Mouse (Mus musculus) midbrain, embryonic 15.5 days (tissue): ENCODE measurements around the gene Mtx1. TPM values are rescaled to one million over a fixed set of nuclear protein-coding genes. Genes with fewer than 3 reads are reported as not detected.

Experiments
- ATAC-seq: fragments of 200-750 bp; cut with Nextera tagmentation; replicated peaks from 2 replicates; pipeline ENCODE4 v1.8.0; 2017; ENCODE audit warnings: moderate TSS enrichment
- H3K27ac ChIP-seq: fragments of 300-500 bp; sonication (generic); 2 replicates; pipeline ENCODE4 v1.5.1; 2015; ENCODE audit warnings: mild to moderate bottlenecking, inconsistent platforms
- H3K27me3 ChIP-seq: fragments of 300-500 bp; sonication (generic); replicated peaks from 2 replicates; pipeline ENCODE4 v1.6.1; 2015; ENCODE audit warnings: inconsistent platforms
- H3K36me3 ChIP-seq: fragments of 300-500 bp; sonication (generic); replicated peaks from 2 replicates; pipeline ENCODE4 v1.6.1; 2015; ENCODE audit warnings: inconsistent platforms
- H3K4me1 ChIP-seq: fragments of 300-500 bp; sonication (generic); 2 replicates; pipeline ENCODE4 v1.6.1; 2015; ENCODE audit warnings: inconsistent platforms
- H3K4me2 ChIP-seq: fragments of 300-500 bp; sonication (generic); 2 replicates; pipeline ENCODE4 v1.6.1; 2015; ENCODE audit warnings: inconsistent platforms, mild to moderate bottlenecking, moderate library complexity
- H3K4me3 ChIP-seq: fragments of 300-500 bp; sonication (generic); 2 replicates; pipeline ENCODE4 v1.5.1; 2015; ENCODE audit warnings: mild to moderate bottlenecking, inconsistent platforms
- H3K9ac ChIP-seq: fragments of 300-500 bp; sonication (generic); 2 replicates; pipeline ENCODE4 v1.6.1; 2015; ENCODE audit warnings: mild to moderate bottlenecking, inconsistent platforms
- H3K9me3 ChIP-seq: fragments of 300-500 bp; sonication (generic); 2 replicates; pipeline ENCODE4 v1.6.1; 2016; ENCODE audit warnings: inconsistent platforms
- WGBS: fragments of 180-500 bp; shearing (Covaris S2); methylation state at CpG from one replicate; pipeline ENCODE4 v1.1.7; 2015; ENCODE audit warnings: mixed read lengths; 5-methylcytosine and 5-hydroxymethylcytosine counted together
- polyA plus RNA-seq: library from polyadenylated mRNA; unstranded; fragments of >200 nt; fragmentation: Nextera tagmentation; extraction: Ambion mirVana; gene quantifications from 2 replicates; pipeline ENCODE4 v1.2.1, GENCODE M21; 2015

Gene Mtx1
- polyA plus RNA-seq, 1 experiment from 2014 or later, result 159 TPM

GRCm38 (mm10) chr3:89188478-89188875 lies 38.4 kb downstream of the Mtx1 start:
- H3K9me3 ChIP-seq, result no peaks in the 10 kb centered on the region

DNA sequence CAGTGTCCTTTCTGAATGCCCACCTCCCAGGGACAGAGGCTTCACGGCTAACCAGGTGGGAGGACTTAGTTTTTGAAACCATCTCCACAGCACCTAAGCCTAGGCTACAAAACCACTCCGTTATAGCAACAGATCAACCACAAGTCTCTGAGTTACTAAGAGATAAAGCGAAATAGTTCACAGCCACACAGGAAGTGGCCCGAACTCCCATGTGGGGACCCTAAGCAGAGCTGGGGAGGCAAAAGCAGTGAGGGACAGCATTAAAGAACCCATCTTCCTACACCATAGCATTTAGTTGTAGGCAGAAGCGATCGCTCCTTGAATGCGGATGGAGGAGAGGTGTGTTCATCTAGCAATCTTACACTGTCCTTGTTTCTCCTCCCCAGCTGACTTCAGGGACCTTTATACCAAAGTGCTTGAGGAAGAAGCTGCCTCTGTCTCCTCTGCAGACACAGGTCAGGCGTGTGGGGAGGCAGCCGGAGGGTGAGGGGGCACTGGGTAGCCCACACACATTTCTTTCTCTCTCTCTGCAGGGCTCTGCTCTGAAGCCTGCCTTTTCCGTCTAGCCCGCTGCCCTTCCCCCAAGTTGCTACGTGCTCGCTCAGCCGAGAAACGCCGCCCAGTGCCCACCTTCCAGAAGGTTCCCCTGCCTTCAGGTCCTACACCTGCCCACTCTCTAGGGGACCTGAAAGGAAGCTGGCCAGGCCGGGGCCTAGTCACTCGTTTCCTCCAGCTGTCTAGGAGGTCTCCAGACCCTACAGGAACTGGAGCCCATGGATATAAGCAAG lies 39.0 kb downstream of the Mtx1 start:
- no peak for ATAC-seq
- Histone ChIP-seq H3K4me3 (no peak overlapping the region), H3K27me3 (no peaks in the 10 kb centered on the region), H3K4me1 (peaks cover 23% of the 10 kb centered on the region), H3K9ac (no peak overlapping the region), H3K9me3 (no peaks in the 10 kb centered on the region), H3K36me3 (peaks cover 3% of the 10 kb centered on the region; the same call in 1 of the 2 replicates), H3K27ac (no peak overlapping the region), H3K4me2 (no peak overlapping the region)
- WGBS, result 66% methylated on average over 18 of the region's 18 CpGs

More at GRCm38 (mm10) chr3:89188478-89188875, 38.4 kb downstream of the Mtx1 start:
- Histone ChIP-seq H3K4me1 (peaks cover 21% of the 10 kb centered on the region), H3K36me3 (peaks cover 3% of the 10 kb centered on the region; the same call in 1 of the 2 replicates), H3K4me2 (no peak overlapping the region), H3K9ac (no peak overlapping the region), H3K27me3 (no peaks in the 10 kb centered on the region), H3K4me3 (no peak overlapping the region), H3K27ac (no peak overlapping the region)
- no peak for ATAC-seq
- WGBS, result 71% methylated on average over 12 of the region's 12 CpGs

GRCm38 (mm10) chr3:89187197-89187596 lies 39.7 kb downstream of the Mtx1 start:
- no peak overlapping the region for H3K4me2 ChIP-seq
- peaks cover 3% of the 10 kb centered on the region; the same call in 1 of the 2 replicates for H3K36me3 ChIP-seq
- H3K27me3 ChIP-seq, result no peaks in the 10 kb centered on the region
- H3K9ac ChIP-seq, result no peak overlapping the region
- H3K9me3 ChIP-seq, result no peaks in the 10 kb centered on the region
- no peak overlapping the region for H3K27ac ChIP-seq
- no peak for ATAC-seq
- H3K4me1 ChIP-seq, result peaks cover 25% of the 10 kb centered on the region
- 29% methylated on average over 23 of the region's 23 CpGs for WGBS
- H3K4me3 ChIP-seq, result no peak overlapping the region

DNA sequence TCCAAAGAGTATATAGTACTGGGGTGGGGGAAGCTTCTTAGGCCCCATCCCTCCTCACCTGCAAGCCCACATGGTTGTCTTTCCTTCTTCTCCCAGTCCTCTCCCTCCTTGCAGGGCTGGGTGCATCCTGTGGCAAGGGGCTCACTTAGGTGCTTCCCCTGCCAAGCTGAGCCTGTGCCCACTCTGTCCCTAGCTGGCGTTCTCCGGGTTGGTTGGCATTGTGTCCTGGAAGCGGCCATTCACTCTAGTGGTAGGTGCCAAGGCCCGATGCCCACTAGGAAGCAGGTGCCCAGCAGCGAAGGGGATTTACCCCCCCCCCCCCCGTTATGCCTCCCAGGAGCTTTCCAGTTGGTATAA lies 43.0 kb downstream of the Mtx1 start:
- Histone ChIP-seq H3K4me3 (peak overlapping the region; percentile 73), H3K4me2 (peak overlapping the region; percentile 97), H3K4me1 (peaks cover 32% of the 10 kb centered on the region), H3K36me3 (peaks cover 23% of the 10 kb centered on the region), H3K27ac (peak overlapping the region; percentile 93), H3K27me3 (no peaks in the 10 kb centered on the region), H3K9me3 (no peaks in the 10 kb centered on the region), H3K9ac (peak overlapping the region; percentile 89)
- 69% methylated on average over 6 of the region's 6 CpGs for WGBS
- ATAC-seq, result 0 out of 2 replicates have a peak, but pooled peaks have one; percentile 2

- peaks cover 38% of the 10 kb centered on the region for H3K4me1 ChIP-seq
- peak within 1 kb of the TSS; percentile 97 for H3K4me2 ChIP-seq
- H3K9ac ChIP-seq, result peak within 1 kb of the TSS; percentile 89
- WGBS, result 6% methylated on average over 39 of the region's 39 CpGs
- H3K27ac ChIP-seq, result peak within 1 kb of the TSS; percentile 93
- H3K27me3 ChIP-seq, result no peaks in the 10 kb centered on the region
- peak within 1 kb of the TSS; percentile 73 for H3K4me3 ChIP-seq
- H3K9me3 ChIP-seq, result no peaks in the 10 kb centered on the region
- peak; percentile 94 for ATAC-seq
- H3K36me3 ChIP-seq, result peaks cover 21% of the 10 kb centered on the region
These were observed 43.6 kb downstream of the Mtx1 start, which contains the start of gene Fam189b for GRCm38 (mm10) chr3:89183058-89183958. Gene Fam189b, plus strand, starts transcription at chr3:89183143.

GRCm38 (mm10) chr3:89182531-89183057 lies 44.3 kb downstream of the Mtx1 start:
- no peaks in the 10 kb centered on the region for H3K27me3 ChIP-seq
- H3K27ac ChIP-seq, result peak overlapping the region; percentile 93
- H3K4me2 ChIP-seq, result peak overlapping the region; percentile 97
- H3K9ac ChIP-seq, result peak overlapping the region; percentile 89; the same call in 1 of the 2 replicates
- H3K4me3 ChIP-seq, result peak overlapping the region; percentile 73
- H3K9me3 ChIP-seq, result no peaks in the 10 kb centered on the region
- H3K4me1 ChIP-seq, result peaks cover 44% of the 10 kb centered on the region
- peak; percentile 38 for ATAC-seq
- WGBS, result 58% methylated on average over 7 of the region's 7 CpGs
- H3K36me3 ChIP-seq, result peaks cover 21% of the 10 kb centered on the region

GRCm38 (mm10) chr3:89181749-89182500 lies 45.0 kb downstream of the Mtx1 start:
- no peaks in the 10 kb centered on the region for H3K9me3 ChIP-seq
- peaks cover 42% of the 10 kb centered on the region for H3K4me1 ChIP-seq
- H3K4me3 ChIP-seq, result no peak overlapping the region
- WGBS, result 96% methylated on average over 27 of the region's 27 CpGs
- H3K4me2 ChIP-seq, result no peak overlapping the region
- H3K9ac ChIP-seq, result no peak overlapping the region
- H3K27me3 ChIP-seq, result no peaks in the 10 kb centered on the region
- no peak for ATAC-seq
- no peak overlapping the region for H3K27ac ChIP-seq
- peaks cover 21% of the 10 kb centered on the region for H3K36me3 ChIP-seq

GRCm38 (mm10) chr3:89179056-89179455 lies 47.8 kb downstream of the Mtx1 start:
- no peak for ATAC-seq
- Histone ChIP-seq H3K4me3 (no peak overlapping the region), H3K4me2 (peak overlapping the region; percentile 92), H3K27ac (no peak overlapping the region), H3K4me1 (peaks cover 29% of the 10 kb centered on the region), H3K36me3 (peaks cover 38% of the 10 kb centered on the region), H3K27me3 (no peaks in the 10 kb centered on the region), H3K9me3 (no peaks in the 10 kb centered on the region), H3K9ac (no peak overlapping the region)
- WGBS, result 93% methylated on average over 11 of the region's 11 CpGs

GRCm38 (mm10) chr3:89178107-89178385 lies 48.8 kb downstream of the Mtx1 start:
- Histone ChIP-seq H3K9me3 (no peaks in the 10 kb centered on the region), H3K4me2 (peak overlapping the region; percentile 92), H3K4me1 (peaks cover 22% of the 10 kb centered on the region), H3K36me3 (peaks cover 48% of the 10 kb centered on the region), H3K27ac (peak overlapping the region; percentile 74), H3K4me3 (peak overlapping the region; percentile 62), H3K9ac (peak overlapping the region; percentile 62), H3K27me3 (no peaks in the 10 kb centered on the region)
- WGBS, result 13% methylated on average over 6 of the region's 6 CpGs
- ATAC-seq, result no peak

DNA sequence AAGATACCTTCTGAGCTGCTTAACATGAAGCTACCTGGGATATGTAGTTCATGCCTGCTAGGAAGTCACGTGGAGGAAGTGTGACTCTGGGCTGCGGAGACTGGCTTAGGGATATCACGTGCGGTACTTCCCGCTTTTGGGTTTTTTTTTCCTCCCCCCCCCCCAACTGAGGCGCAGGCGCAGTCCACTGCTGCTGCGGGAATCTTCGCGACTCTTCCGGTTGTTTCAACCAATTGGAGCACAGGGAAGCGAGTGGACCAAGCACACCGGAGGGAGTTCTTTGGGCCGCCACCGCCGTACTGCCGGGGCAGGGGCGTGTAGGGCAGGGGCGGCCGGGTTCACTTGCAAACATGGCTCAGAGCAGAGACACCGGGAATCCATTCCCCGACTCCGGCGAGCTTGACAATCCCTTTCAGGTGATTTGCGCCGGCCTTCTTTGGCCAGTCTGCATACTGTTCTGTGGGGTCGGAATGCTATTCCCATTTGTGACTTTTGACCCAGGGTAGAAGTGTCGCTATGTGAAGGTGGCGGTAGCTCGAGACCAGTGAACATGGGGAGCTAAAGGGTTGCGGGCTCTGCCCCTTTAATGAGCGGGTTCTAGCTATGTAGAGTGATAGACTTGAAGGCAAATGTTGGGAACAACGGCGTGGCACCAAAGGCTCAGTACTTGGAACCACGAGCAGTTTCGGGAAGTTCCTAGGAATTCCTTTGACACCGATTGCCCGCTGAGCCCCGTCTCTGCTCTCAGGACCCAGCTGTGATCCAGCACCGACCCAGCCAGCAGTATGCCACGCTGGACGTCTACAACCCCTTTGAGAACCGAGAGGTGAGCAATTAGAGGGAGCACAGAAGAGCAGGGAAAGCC lies 49.4 kb downstream of the Mtx1 start, which contains the start of gene Scamp3:
Gene Scamp3 (plus strand): TSS at position 232 of the 865 bp plus-strand sequence.
- WGBS, result 0% methylated on average over 43 of the region's 43 CpGs
- H3K36me3 ChIP-seq, result peaks cover 53% of the 10 kb centered on the region
- H3K4me2 ChIP-seq, result peak within 1 kb of the TSS; percentile 92
- H3K4me1 ChIP-seq, result peaks cover 19% of the 10 kb centered on the region
- peak; percentile 98 for ATAC-seq
- peak within 1 kb of the TSS; percentile 62 for H3K9ac ChIP-seq
- no peaks in the 10 kb centered on the region for H3K27me3 ChIP-seq
- peak within 1 kb of the TSS; percentile 62 for H3K4me3 ChIP-seq
- peak within 1 kb of the TSS; percentile 74 for H3K27ac ChIP-seq
- no peaks in the 10 kb centered on the region for H3K9me3 ChIP-seq

GRCm38 (mm10) chr3:89176421-89176820 lies 50.5 kb downstream of the Mtx1 start:
- peaks cover 58% of the 10 kb centered on the region for H3K36me3 ChIP-seq
- no peaks in the 10 kb centered on the region for H3K27me3 ChIP-seq
- peaks cover 19% of the 10 kb centered on the region for H3K4me1 ChIP-seq
- H3K4me2 ChIP-seq, result no peak overlapping the region
- peak; percentile 5; the same call in 1 of the 2 replicates for ATAC-seq
- 0 out of 2 replicates have a peak overlapping the region, but pooled peaks have one; percentile 6 for H3K4me3 ChIP-seq
- 86% methylated on average over 7 of the region's 7 CpGs for WGBS
- no peak overlapping the region for H3K9ac ChIP-seq
- H3K27ac ChIP-seq, result no peak overlapping the region
- H3K9me3 ChIP-seq, result no peaks in the 10 kb centered on the region
